Mouse (Mus musculus) fibroblast of lung, adult 2 months (primary cell): Measurements from ENCODE around the gene Gm7879.

Experiments used
- DNase-seq: peaks from one replicate; pipeline ENCODE4 v3.0.0-alpha.2; 2011; ENCODE audit warnings: low read depth

The Gm7879 gene

DNA sequence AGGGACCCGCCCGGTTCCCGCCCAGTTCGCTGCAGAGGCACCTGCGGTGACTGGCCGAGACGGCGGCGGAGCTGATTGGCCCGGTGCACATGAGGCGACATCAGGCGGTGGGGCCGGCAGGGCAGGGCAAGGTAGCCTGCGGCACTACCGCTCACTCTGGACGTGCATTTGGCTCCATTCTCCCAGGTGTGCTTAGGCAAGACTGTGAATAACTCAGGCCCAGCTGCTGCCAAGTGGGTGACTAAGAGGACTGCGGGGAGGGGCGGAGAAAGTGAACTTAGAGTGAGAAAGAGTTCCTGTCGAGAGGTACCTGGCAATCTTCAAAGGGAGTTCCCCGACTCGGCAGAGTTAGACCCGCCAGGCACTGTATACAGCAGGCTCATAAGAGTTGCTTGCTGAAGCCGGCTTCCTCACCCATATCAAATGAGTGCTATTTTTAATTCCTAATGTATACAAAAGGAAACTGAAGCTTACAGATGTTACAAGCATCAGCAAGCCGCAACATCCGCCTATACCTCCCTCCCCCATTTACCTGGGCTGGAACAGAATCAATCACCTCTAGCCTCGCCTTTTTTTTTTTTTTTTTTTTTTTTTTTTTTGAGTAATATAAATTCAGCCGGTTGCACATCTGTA lies 35.3 kb downstream of the Gm7879 start:
- no peak for DNase-seq

DNA sequence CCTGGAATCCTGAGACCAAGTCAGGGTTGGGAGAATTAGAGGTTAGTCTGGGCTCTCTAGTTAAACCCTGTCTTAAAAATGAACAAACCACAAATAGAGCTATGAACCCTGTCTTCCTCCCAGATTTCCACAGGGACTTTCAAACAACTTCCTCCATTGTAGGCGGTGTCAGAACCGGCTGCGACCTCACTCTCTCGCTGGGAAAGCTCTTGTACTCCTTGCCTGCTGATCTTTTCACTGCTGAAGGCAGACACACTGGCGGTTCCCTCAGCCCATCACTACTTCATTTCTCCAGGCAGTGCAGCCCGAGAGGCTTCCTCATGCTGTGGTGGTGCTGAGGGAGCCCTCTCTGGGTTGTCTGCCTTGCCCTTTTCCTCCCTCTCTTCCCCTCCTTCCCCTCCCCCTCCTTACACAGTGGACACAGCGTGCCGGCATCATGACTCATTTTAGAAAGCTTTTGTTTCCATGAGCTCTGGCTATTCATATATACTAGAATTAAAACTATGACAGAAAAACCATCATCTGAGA lies 35.9 kb downstream of the Gm7879 start:
- peak; percentile 38 for DNase-seq

- DNase-seq: peak; percentile 80
These were observed 40.3 kb downstream of the Gm7879 start for GRCm38 (mm10) chr5:43953241-43953640.

DNA sequence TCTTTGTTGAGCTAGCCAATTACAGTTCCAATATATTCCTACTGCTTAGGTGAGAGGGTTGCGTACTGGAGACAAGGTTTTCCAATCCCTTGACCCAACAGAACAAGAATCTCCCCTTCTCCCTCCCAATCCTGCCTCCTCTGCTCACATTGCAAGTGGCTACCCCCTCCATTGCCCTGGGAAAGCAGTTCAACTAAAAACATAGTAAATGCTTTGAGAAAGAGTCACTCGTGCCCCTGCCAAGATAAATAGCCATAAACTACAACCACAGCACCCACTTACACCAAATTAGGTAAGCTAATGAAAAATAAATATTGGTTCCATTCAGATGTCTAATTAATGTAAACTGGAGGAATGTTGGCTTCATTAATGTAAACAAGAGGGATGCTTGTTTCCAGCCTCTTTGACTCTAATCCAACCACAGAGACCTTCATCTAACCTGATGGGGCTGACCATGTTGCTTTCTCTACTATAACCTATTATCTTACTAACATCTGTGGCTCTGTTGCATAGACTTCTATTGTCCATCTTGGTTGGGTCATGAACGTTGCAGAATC lies 47.0 kb downstream of the Gm7879 start:
- DNase-seq: no peak

DNA sequence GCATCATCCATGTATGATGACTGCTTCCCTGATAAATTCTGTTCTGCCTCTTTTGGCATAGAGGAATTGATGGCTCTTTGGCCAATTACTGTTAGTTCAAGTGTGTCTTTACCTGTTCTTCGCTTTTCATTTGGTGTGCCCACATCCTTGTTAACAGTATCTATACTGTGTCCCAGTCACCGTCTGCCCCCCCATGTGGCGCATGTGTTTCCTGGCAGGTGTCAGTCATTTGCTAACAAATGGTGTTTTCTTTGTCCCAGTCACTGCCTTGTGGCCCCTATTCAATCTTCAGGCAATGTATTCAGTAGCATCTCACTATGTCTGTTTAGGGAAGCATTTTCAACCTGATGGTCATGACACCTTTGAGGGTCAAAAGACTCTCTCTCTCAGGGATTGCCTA lies 48.1 kb downstream of the Gm7879 start:
- DNase-seq: no peak
